Mouse (Mus musculus) right cerebral cortex, postnatal 36 days (tissue): Measurements from ENCODE around the gene Dis3l2.
A peak's percentile ranks its signal among the peaks of the same experiment; 100 is the strongest.

Experiments
- DNase-seq, 2 experiments: peaks; one replicate each; pipeline ENCODE4 v3.0.0; 2022; ENCODE audit warnings: low spot score in 2 of 2, mixed read lengths in 1 of 2

The Dis3l2 gene

GRCm38 (mm10) chr1:86703300-86703964, at the start of gene Dis3l2:
Gene Dis3l2, plus strand, starts transcription at chr1:86703808.
- DNase-seq: peak; percentile 83 to 86

GRCm38 (mm10) chr1:86657071-86657470, 46.5 kb upstream of the Dis3l2 start:
- DNase-seq: no peak

- DNase-seq: no peak
Measured at GRCm38 (mm10) chr1:86665091-86665490, 38.5 kb upstream of the Dis3l2 start.

- DNase-seq: peak; percentile 41 to 53
Measured at GRCm38 (mm10) chr1:86669552-86670273, 33.9 kb upstream of the Dis3l2 start.

- DNase-seq: peak; percentile 78 to 83
Measured at GRCm38 (mm10) chr1:86670279-86671038, 33.1 kb upstream of the Dis3l2 start, which contains the start of gene Nppc. Gene Nppc, minus strand, starts transcription at chr1:86670571.

- DNase-seq: no peak
Measured at GRCm38 (mm10) chr1:86674385-86674784, 29.2 kb upstream of the Dis3l2 start.

- no peak for DNase-seq
Measured at GRCm38 (mm10) chr1:86675126-86675525, 28.5 kb upstream of the Dis3l2 start.

GRCm38 (mm10) chr1:86677624-86678023, 26.0 kb upstream of the Dis3l2 start:
- no peak for DNase-seq

- no peak for DNase-seq
Measured at GRCm38 (mm10) chr1:86678667-86679066, 24.9 kb upstream of the Dis3l2 start.

- DNase-seq: no peak
Measured at GRCm38 (mm10) chr1:86687236-86687635, 16.4 kb upstream of the Dis3l2 start.

GRCm38 (mm10) chr1:86691027-86691426, 12.6 kb upstream of the Dis3l2 start:
- DNase-seq: no peak

GRCm38 (mm10) chr1:86696948-86697347, 6.7 kb upstream of the Dis3l2 start:
- no peak for DNase-seq

GRCm38 (mm10) chr1:86698721-86699120, 4.9 kb upstream of the Dis3l2 start:
- DNase-seq: no peak

- DNase-seq: no peak
Measured at GRCm38 (mm10) chr1:86699346-86700136, 4.1 kb upstream of the Dis3l2 start.

- no peak for DNase-seq
Measured at GRCm38 (mm10) chr1:86700367-86700766, 3.2 kb upstream of the Dis3l2 start.

GRCm38 (mm10) chr1:86703965-86704326, 338 bp downstream of the Dis3l2 start:
- no peak for DNase-seq

- DNase-seq: no peak
Measured at GRCm38 (mm10) chr1:86705461-86705860, 1.9 kb downstream of the Dis3l2 start.

- DNase-seq: no peak
Measured at GRCm38 (mm10) chr1:86709546-86709945, 5.9 kb downstream of the Dis3l2 start.

GRCm38 (mm10) chr1:86712045-86712444, 8.4 kb downstream of the Dis3l2 start:
- DNase-seq: no peak

- DNase-seq: no peak
Measured at GRCm38 (mm10) chr1:86713054-86713453, 9.4 kb downstream of the Dis3l2 start.

GRCm38 (mm10) chr1:86718190-86718589, 14.6 kb downstream of the Dis3l2 start:
- no peak for DNase-seq

GRCm38 (mm10) chr1:86719391-86719790, 15.8 kb downstream of the Dis3l2 start:
- no peak for DNase-seq
